Mouse (Mus musculus) hindbrain, embryonic 13.5 days (tissue): ENCODE results near the gene Bysl. TPM values are rescaled to one million over a fixed set of nuclear protein-coding genes. Genes with fewer than 3 reads are reported as not detected.

ENCODE experiments used
- ATAC-seq: fragments of 200-750 bp; cut with Nextera tagmentation; 2 replicates; pipeline ENCODE4 v1.8.0; 2017; ENCODE audit warnings: moderate TSS enrichment; ENCODE audit not compliant: low FRiP score
- H3K27ac ChIP-seq: fragments of 300-500 bp; sonication (generic); 2 replicates; pipeline ENCODE4 v1.5.1; 2015; ENCODE audit warnings: inconsistent platforms, mild to moderate bottlenecking, moderate library complexity
- H3K27me3 ChIP-seq: fragments of 300-500 bp; sonication (generic); 2 replicates; pipeline ENCODE4 v1.6.1; 2015; ENCODE audit warnings: mild to moderate bottlenecking, inconsistent platforms
- H3K36me3 ChIP-seq: fragments of 300-500 bp; sonication (generic); 2 replicates; pipeline ENCODE4 v1.6.1; 2015; ENCODE audit warnings: mild to moderate bottlenecking, inconsistent platforms
- H3K4me1 ChIP-seq: fragments of 300-500 bp; sonication (generic); replicated peaks from 2 replicates; pipeline ENCODE4 v1.6.1; 2015; ENCODE audit warnings: inconsistent platforms
- H3K4me2 ChIP-seq: fragments of 300-500 bp; sonication (generic); 2 replicates; pipeline ENCODE4 v1.6.1; 2015; ENCODE audit warnings: inconsistent platforms, mild to moderate bottlenecking, moderate library complexity
- H3K4me3 ChIP-seq: fragments of 300-500 bp; sonication (generic); 2 replicates; pipeline ENCODE4 v1.5.1; 2015; ENCODE audit warnings: mild to moderate bottlenecking, inconsistent platforms
- H3K9ac ChIP-seq: fragments of 300-500 bp; sonication (generic); 2 replicates; pipeline ENCODE4 v1.6.1; 2015; ENCODE audit warnings: mild to moderate bottlenecking, inconsistent platforms
- H3K9me3 ChIP-seq: fragments of 300-500 bp; sonication (generic); 2 replicates; pipeline ENCODE4 v1.6.1; 2016; ENCODE audit warnings: inconsistent platforms
- WGBS: fragments of 180-500 bp; shearing (Covaris S2); methylation state at CpG from one replicate; pipeline ENCODE4 v1.1.7; 2015; 5-methylcytosine and 5-hydroxymethylcytosine counted together
- polyA plus RNA-seq: library from polyadenylated mRNA; unstranded; fragments of >200 nt; fragmentation: Nextera tagmentation; extraction: Ambion mirVana; gene quantifications from 2 replicates; pipeline ENCODE4 v1.2.1, GENCODE M21; 2015

Bysl gene
- polyA plus RNA-seq, 1 experiment from 2014 or later: 33.9 TPM

GRCm38 (mm10) chr17:47552994-47553393 lies 58.3 kb downstream of the Bysl start:
- no peak overlapping the region for H3K4me3 ChIP-seq
- no peaks in the 10 kb centered on the region for H3K36me3 ChIP-seq
- no peak overlapping the region for H3K27ac ChIP-seq
- H3K9ac ChIP-seq: no peak overlapping the region
- peaks cover 5% of the 10 kb centered on the region; the same call in 1 of the 2 replicates for H3K4me1 ChIP-seq
- H3K27me3 ChIP-seq: no peaks in the 10 kb centered on the region
- no peak overlapping the region for H3K4me2 ChIP-seq
- ATAC-seq: no peak
- no peaks in the 10 kb centered on the region for H3K9me3 ChIP-seq

GRCm38 (mm10) chr17:47551049-47551448 lies 60.2 kb downstream of the Bysl start:
- no peak for ATAC-seq
- 76% methylated on average over 7 of the region's 7 CpGs for WGBS
- Histone ChIP-seq H3K36me3 (no peaks in the 10 kb centered on the region), H3K4me2 (no peak overlapping the region), H3K4me3 (no peak overlapping the region), H3K4me1 (peaks cover 5% of the 10 kb centered on the region; the same call in 1 of the 2 replicates), H3K27me3 (no peaks in the 10 kb centered on the region), H3K9me3 (no peaks in the 10 kb centered on the region), H3K9ac (no peak overlapping the region), H3K27ac (no peak overlapping the region)

Other genes with a start within 250 kb of the Bysl start
- 70.6 and 75.7 TPM in 2 replicates for gene Mrps10, start 242.6 kb downstream of the Bysl start, polyA plus RNA-seq
- 0.83 and 0.84 TPM in 2 replicates for gene Guca1b, start 226.1 kb downstream of the Bysl start, polyA plus RNA-seq
- 0.61 and 0.65 TPM in 2 replicates for gene Guca1a, start 210.9 kb downstream of the Bysl start, polyA plus RNA-seq
- gene AI661453, start 174.9 kb downstream of the Bysl start, polyA plus RNA-seq: 0.22 and 0.34 TPM in 2 replicates
- 0.34 and 0.79 TPM in 2 replicates for gene 1700001C19Rik, start 174.1 kb downstream of the Bysl start, polyA plus RNA-seq
- 23.4 and 23.5 TPM in 2 replicates for gene Taf8, start 109.2 kb downstream of the Bysl start, polyA plus RNA-seq
- gene Ccnd3, start 106.4 kb downstream of the Bysl start, polyA plus RNA-seq: 74.3 and 75.2 TPM in 2 replicates
- gene Med20, start 90 bp upstream of the Bysl start, polyA plus RNA-seq: 42.5 and 44.8 TPM in 2 replicates
- gene Gm20517, start 97 bp upstream of the Bysl start, polyA plus RNA-seq: 2.1 and 2.7 TPM in 2 replicates
- 8.6 and 9.1 TPM in 2 replicates for gene Usp49, start 19.2 kb upstream of the Bysl start, polyA plus RNA-seq
- gene Tomm6, start 76.9 kb upstream of the Bysl start, polyA plus RNA-seq: 289 and 295 TPM in 2 replicates
- 28.6 and 32.9 TPM in 2 replicates for gene Frs3, start 77.5 kb upstream of the Bysl start, polyA plus RNA-seq
- gene Gm21981, start 83.0 kb upstream of the Bysl start, polyA plus RNA-seq: 0.52 and 0.71 TPM in 2 replicates
- gene Prickle4, start 83.2 kb upstream of the Bysl start, polyA plus RNA-seq: 0.43 and 0.52 TPM in 2 replicates
- gene Pgc, start 115.3 kb upstream of the Bysl start, polyA plus RNA-seq: not detected in 2 replicates
- gene Tfeb, start 125.5 kb upstream of the Bysl start, polyA plus RNA-seq: 2.8 and 3.3 TPM in 2 replicates
- 2.9 and 3.7 TPM in 2 replicates for gene Mdfi, start 223.2 kb upstream of the Bysl start, polyA plus RNA-seq